Mouse (Mus musculus) megakaryocyte, adult 5-6 weeks (primary cell): Measurements from ENCODE around the gene Celsr3. TPM values are rescaled to one million over a fixed set of nuclear protein-coding genes. Genes with fewer than 3 reads are reported as not detected.

ENCODE experiments used
- ATAC-seq: 2 replicates; pipeline ENCODE4 v1.8.0; 2016; ENCODE audit warnings: mild to moderate bottlenecking, inconsistent platforms; ENCODE audit not compliant: poor library complexity, severe bottlenecking
- total RNA-seq, 2 experiments: library from RNA; stranded (forward) in 1 of 2; stranded (reverse) in 1 of 2; fragments of 153-499, 151-499 nt in 1 of 2; fragments of 221-1000, 200-1000 nt in 1 of 2; gene quantifications; 2 replicates each; pipeline versions ENCODE4 v1.2.3 to v1.2.4; 2015 to 2017

Gene Celsr3
- total RNA-seq (2015) (3.9 and 5.7 TPM in 2 replicates), total RNA-seq (2017) (2.4 and 3.3 TPM in 2 replicates)

GRCm38 (mm10) chr9:108825820-108826699 is at the start of gene Celsr3:
Gene Celsr3 (plus strand): TSS chr9:108826320.
- no peak for ATAC-seq

- no peak for ATAC-seq
Observed at GRCm38 (mm10) chr9:108776614-108777013, 49.5 kb upstream of the Celsr3 start.

GRCm38 (mm10) chr9:108777276-108777675 is 48.8 kb upstream of the Celsr3 start:
- ATAC-seq: no peak

GRCm38 (mm10) chr9:108780959-108781358 is 45.2 kb upstream of the Celsr3 start:
- ATAC-seq: no peak

- no peak for ATAC-seq
Observed at GRCm38 (mm10) chr9:108781891-108782290, 44.2 kb upstream of the Celsr3 start.

- no peak for ATAC-seq
Observed at GRCm38 (mm10) chr9:108782836-108783547, 43.1 kb upstream of the Celsr3 start.

- ATAC-seq: peak; percentile 99
Observed at GRCm38 (mm10) chr9:108783548-108784463, 42.3 kb upstream of the Celsr3 start, which contains the start of gene Ip6k2. Gene Ip6k2 (plus strand): TSS chr9:108783796.

- no peak for ATAC-seq
Observed at GRCm38 (mm10) chr9:108785416-108785815, 40.7 kb upstream of the Celsr3 start.

- no peak for ATAC-seq
Observed at GRCm38 (mm10) chr9:108786494-108786893, 39.6 kb upstream of the Celsr3 start.

GRCm38 (mm10) chr9:108787080-108787479 is 39.0 kb upstream of the Celsr3 start:
- no peak for ATAC-seq

GRCm38 (mm10) chr9:108788713-108789112 is 37.4 kb upstream of the Celsr3 start:
- no peak for ATAC-seq

GRCm38 (mm10) chr9:108792307-108792706 is 33.8 kb upstream of the Celsr3 start:
- no peak for ATAC-seq

- ATAC-seq: no peak
Observed at GRCm38 (mm10) chr9:108792730-108793129, 33.4 kb upstream of the Celsr3 start.

GRCm38 (mm10) chr9:108795281-108795680 is 30.8 kb upstream of the Celsr3 start:
- no peak for ATAC-seq

GRCm38 (mm10) chr9:108795762-108796161 is 30.4 kb upstream of the Celsr3 start:
- ATAC-seq: peak; percentile 43; the same call in 1 of the 2 replicates

GRCm38 (mm10) chr9:108796351-108796981 is 29.7 kb upstream of the Celsr3 start:
- no peak for ATAC-seq

GRCm38 (mm10) chr9:108797477-108797876 is 28.6 kb upstream of the Celsr3 start:
- no peak for ATAC-seq

GRCm38 (mm10) chr9:108798508-108799075 is 27.5 kb upstream of the Celsr3 start:
- no peak for ATAC-seq

- ATAC-seq: no peak
Observed at GRCm38 (mm10) chr9:108799564-108799963, 26.6 kb upstream of the Celsr3 start.

- no peak for ATAC-seq
Observed at GRCm38 (mm10) chr9:108805768-108806167, 20.4 kb upstream of the Celsr3 start.
